8 mouse cellular contexts compared by ENCODE assay signal in genomic region chr13:94143063-94143652, GRCm38 (mm10).
A peak's percentile ranks its signal among the peaks of the same experiment; 100 is the strongest.
DNase-seq lines count a peak whose midpoint lies in the region; ATAC-seq and TF ChIP-seq lines count a peak whose summit lies in the region.

No protein-coding gene starts in this region.

- peak overlapping the region; percentile 34 for H3K4me2 ChIP-seq in kidney, embryonic 15.5 days
- H3K4me2 ChIP-seq in forebrain, embryonic 12.5 days, result 0 out of 2 replicates have a peak overlapping the region, but pooled peaks have one; percentile 2
- H3K4me2 ChIP-seq in hindbrain, postnatal 0 days (ENCODE audit: low read depth, low read length), result no peak overlapping the region

- no peak overlapping the region for H3K4me3 ChIP-seq in kidney, embryonic 15.5 days (replicated peaks)
- no peak overlapping the region for H3K4me3 ChIP-seq in bone marrow macrophage, adult 2 months (ENCODE audit: insufficient read depth, low read length)
- no peak overlapping the region for H3K4me3 ChIP-seq in forebrain, embryonic 12.5 days (replicated peaks)
- no peak overlapping the region for H3K4me3 ChIP-seq in hindbrain, postnatal 0 days (ENCODE audit: low read length)

- H3K9ac ChIP-seq in kidney, embryonic 15.5 days, result 0 out of 2 replicates have a peak overlapping the region, but pooled peaks have one; percentile 7
- H3K9ac ChIP-seq in forebrain, embryonic 12.5 days, result no peak overlapping the region
- no peak overlapping the region for H3K9ac ChIP-seq in hindbrain, postnatal 0 days (replicated peaks; ENCODE audit: low read length)

- TF ChIP-seq POLR2A in bone marrow macrophage, adult 2 months (IDR thresholded peaks at IDR 0.05; ENCODE audit: borderline replicate concordance, low read depth, low read length), result no peak

- no peaks in the 10 kb centered on the region for H3K9me3 ChIP-seq in kidney, embryonic 15.5 days (replicated peaks)
- H3K9me3 ChIP-seq in forebrain, embryonic 12.5 days, result no peaks in the 10 kb centered on the region
- no peaks in the 10 kb centered on the region for H3K9me3 ChIP-seq in hindbrain, postnatal 0 days (ENCODE audit: low read length)

- ATAC-seq in kidney, embryonic 15.5 days (replicated peaks; ENCODE audit: low FRiP score), result peak; percentile 64
- ATAC-seq in forebrain, embryonic 12.5 days (ENCODE audit: low FRiP score), result peak; percentile 44
- peak; percentile 36; the same call in 1 of the 2 replicates for ATAC-seq in hindbrain, postnatal 0 days
- no peak for ATAC-seq in erythroblast, adult 5-6 weeks (replicated peaks; ENCODE audit: low FRiP score, poor library complexity, severe bottlenecking)
- no peak for ATAC-seq in erythroid progenitor cell, adult 5-6 weeks (replicated peaks; ENCODE audit: low FRiP score, poor library complexity, severe bottlenecking)

- DNase-seq in kidney, adult 8-10 months, result no peak
- DNase-seq in hindbrain, postnatal 0 days (ENCODE audit: low spot score), result peak; percentile 69
- peak; percentile 62 to 75 for DNase-seq in lung, postnatal 4 days

- H3K4me1 ChIP-seq in kidney, embryonic 15.5 days, result peaks cover 88% of the 10 kb centered on the region
- peaks cover 51% of the 10 kb centered on the region for H3K4me1 ChIP-seq in bone marrow macrophage, adult 2 months (ENCODE audit: control insufficient read depth, insufficient read depth, low read length)
- peaks cover 11% of the 10 kb centered on the region for H3K4me1 ChIP-seq in forebrain, embryonic 12.5 days
- peaks cover 15% of the 10 kb centered on the region; the same call in 1 of the 2 replicates for H3K4me1 ChIP-seq in hindbrain, postnatal 0 days (ENCODE audit: insufficient read depth, low read length)

- peak overlapping the region; percentile 86 for H3K27ac ChIP-seq in kidney, embryonic 15.5 days
- H3K27ac ChIP-seq in bone marrow macrophage, adult 2 months (ENCODE audit: insufficient read depth, low read depth, low read length), result peak overlapping the region; percentile 83
- H3K27ac ChIP-seq in forebrain, embryonic 12.5 days, result no peak overlapping the region
- no peak overlapping the region; the same call in 1 of the 2 replicates for H3K27ac ChIP-seq in hindbrain, postnatal 0 days

- H3K27me3 ChIP-seq in kidney, embryonic 15.5 days, result no peaks in the 10 kb centered on the region
- peaks cover 13% of the 10 kb centered on the region for H3K27me3 ChIP-seq in forebrain, embryonic 12.5 days
- no peaks in the 10 kb centered on the region for H3K27me3 ChIP-seq in hindbrain, postnatal 0 days (ENCODE audit: insufficient read depth, low read length)

- TF ChIP-seq CTCF in bone marrow macrophage, adult 2 months (IDR thresholded peaks at IDR 0.05; ENCODE audit: low read depth, low read length), result peak; percentile 54
- TF ChIP-seq CTCF in hindbrain, postnatal 0 days (IDR thresholded peaks at IDR 0.05; ENCODE audit: low read depth), result peak; percentile 62

- WGBS in kidney, embryonic 15.5 days, result 8% methylated on average over 12 of the region's 12 CpGs
- WGBS in forebrain, embryonic 12.5 days, result 17% methylated on average over 12 of the region's 12 CpGs
- WGBS in hindbrain, postnatal 0 days, result 21% methylated on average over 12 of the region's 12 CpGs

- H3K36me3 ChIP-seq in kidney, embryonic 15.5 days, result 0 out of 2 replicates have a peak, but pooled peaks cover 7% of the 10 kb centered on the region
- no peaks in the 10 kb centered on the region for H3K36me3 ChIP-seq in forebrain, embryonic 12.5 days (replicated peaks)
- no peaks in the 10 kb centered on the region for H3K36me3 ChIP-seq in hindbrain, postnatal 0 days (ENCODE audit: insufficient read depth, low read length)

Comparison
In these comparisons a context has a peak if more than half of its experiments do, and no peak if none do; other contexts are left out.
1. ATAC-seq: peak in kidney, embryonic 15.5 days (single experiment), forebrain, embryonic 12.5 days (single experiment) and hindbrain, postnatal 0 days (single experiment); none in erythroblast, adult 5-6 weeks (single experiment) and erythroid progenitor cell, adult 5-6 weeks (single experiment).
2. H3K27ac ChIP-seq: peak in kidney, embryonic 15.5 days (single experiment) and bone marrow macrophage, adult 2 months (single experiment); none in forebrain, embryonic 12.5 days (single experiment) and hindbrain, postnatal 0 days (single experiment).
3. DNase-seq: peak in hindbrain, postnatal 0 days (single experiment) and lung, postnatal 4 days (2 of 2); none in kidney, adult 8-10 months (0 of 2).